Mouse (Mus musculus): ENCODE data around the gene Popdc2.

GRCm38 (mm10) chr16:38425374-38425773 lies 63.4 kb downstream of the Popdc2 start:
- no peak for TF ChIP-seq CTCF (IDR thresholded peaks at IDR 0.05; ENCODE audit: low read depth, low read length)
- TF ChIP-seq POLR2A (IDR thresholded peaks at IDR 0.05; ENCODE audit: extremely low read depth, insufficient read depth, low read length): no peak
